Mouse (Mus musculus) intestine, embryonic 16.5 days (tissue): ENCODE measurements around the gene Gli2. TPM values are rescaled to one million over a fixed set of nuclear protein-coding genes. Genes with fewer than 3 reads are reported as not detected.

Experiments used
- ATAC-seq: fragments of 200-750 bp; cut with Nextera tagmentation; 2 replicates; pipeline ENCODE4 v1.8.0; 2017; ENCODE audit warnings: moderate TSS enrichment, moderate library complexity
- H3K27ac ChIP-seq: fragments of 300-500 bp; sonication (generic); 2 replicates; pipeline ENCODE4 v1.5.1; 2014; ENCODE audit warnings: mild to moderate bottlenecking, low read length
- H3K27me3 ChIP-seq: fragments of 300-500 bp; sonication (generic); replicated peaks from 2 replicates; pipeline ENCODE4 v1.6.1; 2014; ENCODE audit warnings: low read length, control low read depth, mixed read lengths; ENCODE audit not compliant: control insufficient read depth, insufficient read depth
- H3K36me3 ChIP-seq: fragments of 300-500 bp; sonication (generic); 2 replicates; pipeline ENCODE4 v1.6.1; 2014; ENCODE audit warnings: low read length, control low read depth; ENCODE audit not compliant: control insufficient read depth, insufficient read depth
- H3K4me1 ChIP-seq: fragments of 300-500 bp; sonication (generic); 2 replicates; pipeline ENCODE4 v1.6.1; 2014; ENCODE audit warnings: low read length, control low read depth, mixed read lengths; ENCODE audit not compliant: control insufficient read depth, insufficient read depth
- H3K4me2 ChIP-seq: fragments of 300-500 bp; sonication (generic); 2 replicates; pipeline ENCODE4 v1.6.1; 2014; ENCODE audit warnings: low read depth, low read length, control low read depth
- H3K4me3 ChIP-seq: fragments of 300-500 bp; sonication (generic); 2 replicates; pipeline ENCODE4 v1.5.1; 2014; ENCODE audit warnings: mild to moderate bottlenecking, low read length
- H3K9ac ChIP-seq: fragments of 300-500 bp; sonication (generic); 2 replicates; pipeline ENCODE4 v1.6.1; 2014; ENCODE audit warnings: low read depth, low read length
- H3K9me3 ChIP-seq: fragments of 300-500 bp; sonication (generic); 2 replicates; pipeline ENCODE4 v1.6.1; 2016; ENCODE audit warnings: low read length, control low read depth; ENCODE audit not compliant: control insufficient read depth
- whole genome bisulfite sequencing: fragments of 180-500 bp; shearing (Covaris S2); extraction: QIAGEN DNeasy Blood & Tissue Kit; methylation state at CpG from one replicate; pipeline ENCODE4 v1.1.7; 2014; 5-methylcytosine and 5-hydroxymethylcytosine counted together
- polyA plus RNA-seq: library from polyadenylated mRNA; unstranded; fragments of >200 nt; fragmentation: Nextera tagmentation; extraction: Ambion mirVana; gene quantifications from 2 replicates; pipeline ENCODE4 v1.2.1, GENCODE M21; 2015

The Gli2 gene
- polyA plus RNA-seq, 1 experiment from 2014 or later, result 5.4 TPM

GRCm38 (mm10) chr1:119053872-119054354, 494 bp upstream of the Gli2 start:
- Histone ChIP-seq H3K4me2 (peak overlapping the region; percentile 96), H3K9ac (peak overlapping the region; percentile 69), H3K27me3 (peaks cover 11% of the 10 kb centered on the region), H3K4me1 (peaks cover 31% of the 10 kb centered on the region), H3K36me3 (no peaks in the 10 kb centered on the region), H3K9me3 (no peaks in the 10 kb centered on the region), H3K27ac (peak overlapping the region; percentile 88), H3K4me3 (peak overlapping the region; percentile 63)
- under 1% methylated on average over 25 of the region's 25 CpGs for WGBS
- peak; percentile 27 for ATAC-seq

GRCm38 (mm10) chr1:119052631-119053177, 715 bp downstream of the Gli2 start:
- H3K4me3 ChIP-seq, result peak overlapping the region; percentile 63
- no peak for ATAC-seq
- H3K9me3 ChIP-seq, result no peaks in the 10 kb centered on the region
- H3K27ac ChIP-seq, result peak overlapping the region; percentile 88
- peak overlapping the region; percentile 69 for H3K9ac ChIP-seq
- no peaks in the 10 kb centered on the region for H3K36me3 ChIP-seq
- peaks cover 38% of the 10 kb centered on the region for H3K4me1 ChIP-seq
- peak overlapping the region; percentile 96 for H3K4me2 ChIP-seq
- peaks cover 16% of the 10 kb centered on the region for H3K27me3 ChIP-seq
- under 1% methylated on average over 33 of the region's 33 CpGs for WGBS

GRCm38 (mm10) chr1:119051938-119052551, 1.4 kb downstream of the Gli2 start:
- Histone ChIP-seq H3K9ac (peak overlapping the region; percentile 69), H3K27ac (peak overlapping the region; percentile 88), H3K36me3 (no peaks in the 10 kb centered on the region), H3K27me3 (peaks cover 16% of the 10 kb centered on the region), H3K4me3 (peak overlapping the region; percentile 63), H3K4me1 (peaks cover 42% of the 10 kb centered on the region), H3K9me3 (no peaks in the 10 kb centered on the region), H3K4me2 (peak overlapping the region; percentile 96)
- ATAC-seq, result peak; percentile 14; the same call in 1 of the 2 replicates
- under 1% methylated on average over 21 of the region's 21 CpGs for WGBS

- H3K9me3 ChIP-seq, result no peaks in the 10 kb centered on the region
- H3K4me2 ChIP-seq, result peak overlapping the region; percentile 96
- H3K9ac ChIP-seq, result peak overlapping the region; percentile 69
- ATAC-seq, result no peak
- H3K36me3 ChIP-seq, result no peaks in the 10 kb centered on the region
- H3K27me3 ChIP-seq, result peaks cover 16% of the 10 kb centered on the region
- H3K4me3 ChIP-seq, result peak overlapping the region; percentile 63
- peaks cover 42% of the 10 kb centered on the region for H3K4me1 ChIP-seq
- peak overlapping the region; percentile 88 for H3K27ac ChIP-seq
- WGBS, result 4% methylated on average over 21 of the region's 21 CpGs
Measured at GRCm38 (mm10) chr1:119051192-119051937, 2.1 kb downstream of the Gli2 start.

- no peaks in the 10 kb centered on the region for H3K9me3 ChIP-seq
- H3K4me3 ChIP-seq, result no peak overlapping the region
- peaks cover 38% of the 10 kb centered on the region for H3K4me1 ChIP-seq
- H3K27me3 ChIP-seq, result peaks cover 16% of the 10 kb centered on the region
- peak overlapping the region; percentile 36 for H3K9ac ChIP-seq
- no peaks in the 10 kb centered on the region for H3K36me3 ChIP-seq
- WGBS, result 25% methylated on average over 10 of the region's 10 CpGs
- peak overlapping the region; percentile 26 for H3K4me2 ChIP-seq
- peak overlapping the region; percentile 20 for H3K27ac ChIP-seq
- no peak for ATAC-seq
Measured at GRCm38 (mm10) chr1:119049812-119050615, 3.4 kb downstream of the Gli2 start.

GRCm38 (mm10) chr1:119048988-119049387, 4.4 kb downstream of the Gli2 start:
- no peak overlapping the region for H3K4me3 ChIP-seq

GRCm38 (mm10) chr1:119048547-119048946, 4.9 kb downstream of the Gli2 start:
- Histone ChIP-seq H3K4me2 (peak overlapping the region; percentile 37), H3K27me3 (peaks cover 16% of the 10 kb centered on the region), H3K9me3 (no peaks in the 10 kb centered on the region), H3K36me3 (no peaks in the 10 kb centered on the region), H3K9ac (peak overlapping the region; percentile 58), H3K4me1 (peaks cover 35% of the 10 kb centered on the region), H3K4me3 (peak overlapping the region; percentile 19; the same call in 1 of the 2 replicates), H3K27ac (no peak overlapping the region)
- ATAC-seq, result no peak
- WGBS, result 13% methylated on average over 6 of the region's 6 CpGs

More at GRCm38 (mm10) chr1:119048988-119049387, 4.4 kb downstream of the Gli2 start:
- Histone ChIP-seq H3K27me3 (peaks cover 16% of the 10 kb centered on the region), H3K9me3 (no peaks in the 10 kb centered on the region), H3K4me1 (peaks cover 35% of the 10 kb centered on the region), H3K9ac (no peak overlapping the region), H3K4me2 (no peak overlapping the region), H3K27ac (no peak overlapping the region), H3K36me3 (no peaks in the 10 kb centered on the region)
- ATAC-seq, result no peak
- WGBS, result 29% methylated on average over 11 of the region's 11 CpGs

- H3K27me3 ChIP-seq, result peaks cover 14% of the 10 kb centered on the region
- peak; percentile 76 for ATAC-seq
- H3K4me3 ChIP-seq, result peak overlapping the region; percentile 61
- peaks cover 28% of the 10 kb centered on the region for H3K4me1 ChIP-seq
- no peaks in the 10 kb centered on the region for H3K36me3 ChIP-seq
- no peaks in the 10 kb centered on the region for H3K9me3 ChIP-seq
- H3K4me2 ChIP-seq, result peak overlapping the region; percentile 93
- WGBS, result 3% methylated on average over 56 of the region's 61 CpGs
- H3K9ac ChIP-seq, result peak overlapping the region; percentile 77
- peak overlapping the region; percentile 76 for H3K27ac ChIP-seq
Measured at GRCm38 (mm10) chr1:119047462-119048371, 5.7 kb downstream of the Gli2 start.
